Mouse (Mus musculus) kidney, adult 2 months (tissue): ENCODE results near the gene Sftpa1. TPM values are rescaled to one million over a fixed set of nuclear protein-coding genes. Genes with fewer than 3 reads are reported as not detected.

Experiments used
- DNase-seq: peaks from one replicate; pipeline ENCODE4 v3.0.0; 2021
- H3K27ac ChIP-seq: fragments of 200-500 bp; 2 replicates; pipeline ENCODE4 v1.5.1; 2012; ENCODE audit warnings: low read depth, low read length, control low read depth, inconsistent platforms; ENCODE audit not compliant: insufficient read depth
- H3K27me3 ChIP-seq: fragments of 200-500 bp; replicated peaks from 2 replicates; pipeline ENCODE4 v1.6.1; 2012; ENCODE audit warnings: mild to moderate bottlenecking, moderate library complexity, low read length, inconsistent platforms; ENCODE audit not compliant: control insufficient read depth, insufficient read depth
- H3K36me3 ChIP-seq: fragments of 200-500 bp; 2 replicates; pipeline ENCODE4 v1.6.1; 2012; ENCODE audit warnings: mild to moderate bottlenecking, moderate library complexity, low read length, inconsistent platforms; ENCODE audit not compliant: control insufficient read depth, insufficient read depth
- H3K4me1 ChIP-seq: fragments of 200-500 bp; 2 replicates; pipeline ENCODE4 v1.6.1; 2011; ENCODE audit warnings: low read length; ENCODE audit not compliant: control insufficient read depth, insufficient read depth
- H3K4me3 ChIP-seq: fragments of 200-500 bp; 2 replicates; pipeline ENCODE4 v1.5.1; 2011; ENCODE audit warnings: mild to moderate bottlenecking, low read depth, low read length, control low read depth; ENCODE audit not compliant: insufficient read depth
- CTCF ChIP-seq: fragments of 200-500 bp; conservative IDR thresholded peaks from 2 replicates; pipeline ENCODE4 v1.5.1; 2011; ENCODE audit warnings: low read depth, mild to moderate bottlenecking, control low read depth, low read length, moderate library complexity, mixed read lengths; ENCODE audit not compliant: insufficient read depth, insufficient read length
- POLR2A ChIP-seq: fragments of 200-500 bp; IDR thresholded peaks from one replicate; pipeline ENCODE4 v1.6.1; 2011; ENCODE audit warnings: low read depth, low read length, control low read depth
- WGBS: fragments of 180-500 bp; shearing (Covaris S2); methylation state at CpG from one replicate; pipeline ENCODE4 v1.1.7; 2018; 5-methylcytosine and 5-hydroxymethylcytosine counted together
- polyA plus RNA-seq: library from polyadenylated mRNA; depleted of rRNA; stranded (reverse); fragments of >200 nt; gene quantifications from 2 replicates; pipeline ENCODE4 v1.2.3, GENCODE M21; 2012

The Sftpa1 gene
- polyA plus RNA-seq, 1 experiment, result not detected

DNA sequence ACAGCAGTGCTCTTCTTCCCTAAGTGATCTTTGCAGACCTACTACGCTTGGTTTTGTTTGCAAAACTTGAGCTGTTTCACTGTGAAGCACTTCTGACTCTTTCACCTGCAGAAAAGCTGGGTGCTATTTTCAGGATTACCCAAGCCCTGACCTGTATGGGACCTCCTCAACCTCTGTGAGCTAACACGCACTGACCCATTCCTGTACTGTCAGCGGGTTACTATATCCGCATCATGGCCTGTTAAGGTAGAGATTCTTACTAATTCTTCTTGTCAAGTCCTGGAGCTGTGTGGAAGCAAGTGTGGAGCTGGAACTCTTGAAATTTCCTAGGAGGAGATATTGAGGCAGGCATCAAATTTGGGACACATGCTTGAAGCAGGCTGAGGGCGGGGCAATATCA lies 6.9 kb upstream of the Sftpa1 start:
- Histone ChIP-seq H3K27ac (no peak overlapping the region), H3K36me3 (no peaks in the 10 kb centered on the region), H3K27me3 (no peaks in the 10 kb centered on the region), H3K4me3 (no peak overlapping the region), H3K4me1 (no peaks in the 10 kb centered on the region)
- TF ChIP-seq POLR2A (no peak), CTCF (no peak)
- WGBS, result 79% methylated on average over 5 of the region's 5 CpGs
- no peak for DNase-seq

DNA sequence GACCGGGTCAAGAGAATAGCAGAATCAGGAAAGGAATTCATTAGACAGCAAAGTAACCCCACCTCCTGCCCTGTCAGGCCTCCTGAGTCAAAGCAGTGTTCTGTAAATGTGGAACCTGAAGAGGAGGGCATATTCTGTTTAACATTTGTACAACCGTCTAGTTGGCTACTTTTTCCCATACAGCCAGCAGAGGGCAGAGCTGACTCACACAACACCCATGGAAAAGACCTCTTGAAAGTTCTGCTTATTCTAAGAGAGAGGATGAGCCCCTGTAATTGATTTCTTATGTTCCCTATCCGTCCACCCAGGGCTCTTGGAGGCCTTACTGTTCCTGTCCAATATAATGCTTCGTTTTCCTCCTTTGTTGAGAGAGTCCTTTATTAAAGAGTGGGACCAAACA lies 3.6 kb upstream of the Sftpa1 start:
- H3K36me3 ChIP-seq, result no peaks in the 10 kb centered on the region
- DNase-seq, result peak; percentile 48
- 16% methylated on average over 4 of the region's 4 CpGs for WGBS
- no peak overlapping the region for H3K4me3 ChIP-seq
- no peak overlapping the region for H3K27ac ChIP-seq
- TF ChIP-seq CTCF (peak; percentile 53), POLR2A (no peak)
- H3K27me3 ChIP-seq, result no peaks in the 10 kb centered on the region
- no peaks in the 10 kb centered on the region for H3K4me1 ChIP-seq

DNA sequence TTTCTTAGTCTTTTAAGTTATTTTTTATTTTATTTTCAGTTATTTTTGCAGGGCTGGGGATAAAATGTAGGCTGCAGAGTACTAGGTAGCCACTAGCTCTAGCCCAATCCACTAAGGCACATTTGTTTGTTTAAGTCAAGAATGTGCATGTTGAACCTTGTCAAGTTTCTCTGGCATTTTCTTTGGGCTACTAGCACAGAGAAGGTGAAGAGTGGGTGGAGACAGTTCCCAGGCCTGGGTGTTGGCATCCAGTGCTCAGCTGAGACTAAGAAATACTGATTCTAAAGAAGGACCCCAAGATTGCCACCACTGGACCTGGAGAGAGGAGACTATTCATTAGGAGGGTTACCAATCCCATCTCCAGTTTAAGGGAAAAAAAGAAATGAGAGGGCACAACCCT lies 5.4 kb downstream of the Sftpa1 start:
- no peak for DNase-seq
- H3K27me3 ChIP-seq, result no peaks in the 10 kb centered on the region
- TF ChIP-seq POLR2A (no peak), CTCF (no peak)
- no peak overlapping the region for H3K4me3 ChIP-seq
- H3K4me1 ChIP-seq, result no peaks in the 10 kb centered on the region
- no peaks in the 10 kb centered on the region for H3K36me3 ChIP-seq
- no peak overlapping the region for H3K27ac ChIP-seq

DNA sequence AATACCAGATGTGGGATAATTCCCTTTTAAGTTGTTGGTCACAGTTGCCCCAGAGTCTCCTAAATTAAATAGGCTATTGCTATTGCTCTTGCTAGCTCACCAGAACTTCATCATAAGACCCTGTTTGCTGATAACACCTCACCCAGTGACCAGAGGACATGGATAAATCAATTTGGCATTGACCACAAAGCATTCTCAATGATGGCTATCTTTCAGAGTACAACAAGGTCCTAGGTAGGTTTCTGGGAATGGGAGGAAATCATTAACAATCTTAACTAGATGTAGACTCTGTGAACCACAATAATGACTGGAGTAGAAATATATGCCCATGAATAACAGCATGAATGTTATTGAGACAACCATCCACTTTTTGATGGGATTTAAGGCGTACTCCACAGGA lies 9.1 kb downstream of the Sftpa1 start:
- TF ChIP-seq CTCF (no peak), POLR2A (no peak)
- Histone ChIP-seq H3K36me3 (no peaks in the 10 kb centered on the region), H3K27me3 (no peaks in the 10 kb centered on the region), H3K4me1 (no peaks in the 10 kb centered on the region), H3K27ac (no peak overlapping the region), H3K4me3 (no peak overlapping the region)
- peak; percentile 33 for DNase-seq
- WGBS, result 92% methylated on average over 1 of the region's 1 CpGs

DNA sequence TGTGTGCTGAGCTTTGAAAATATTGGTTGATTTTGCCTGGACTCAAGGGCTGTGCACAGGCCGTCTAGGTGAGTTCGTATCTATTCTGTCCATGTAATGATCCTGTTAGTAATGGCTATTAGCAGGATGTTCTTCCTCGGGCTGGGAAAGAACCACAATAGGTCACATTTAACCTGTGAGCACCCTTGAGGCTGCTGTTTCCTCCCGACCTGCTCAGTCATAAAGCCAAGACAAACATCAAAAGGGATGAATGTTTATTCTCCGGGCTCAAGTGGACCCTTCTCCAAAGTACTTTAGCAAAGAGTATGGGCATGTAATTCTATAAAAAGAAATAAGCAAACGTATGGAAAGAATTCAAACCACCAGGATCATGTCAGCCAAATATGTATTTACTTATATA lies 14.5 kb downstream of the Sftpa1 start:
- Histone ChIP-seq H3K36me3 (no peaks in the 10 kb centered on the region), H3K4me3 (no peak overlapping the region), H3K4me1 (no peaks in the 10 kb centered on the region), H3K27ac (no peak overlapping the region), H3K27me3 (no peaks in the 10 kb centered on the region)
- no peak for DNase-seq
- 46% methylated on average over 6 of the region's 6 CpGs for WGBS
- TF ChIP-seq CTCF, result no peak
- TF ChIP-seq POLR2A, result no peak

DNA sequence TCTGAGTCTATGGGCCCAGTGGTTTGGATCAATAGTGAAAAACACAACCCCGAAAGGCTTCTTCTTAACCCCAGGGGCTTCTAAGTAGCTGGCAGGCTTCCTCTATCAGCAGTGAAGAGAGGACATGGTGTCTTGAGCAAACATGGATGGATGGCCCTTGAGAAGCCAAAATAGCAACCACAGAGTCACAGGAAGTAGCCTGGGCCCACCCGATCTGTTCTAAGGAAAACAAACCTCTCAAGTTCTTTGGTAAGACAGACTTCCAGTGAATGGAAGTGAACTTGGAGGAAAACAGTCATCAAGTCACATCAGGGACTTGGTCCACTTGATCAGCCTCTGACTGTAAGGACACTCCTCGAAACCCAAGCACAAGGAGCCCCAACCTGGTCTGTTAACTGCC lies 15.3 kb downstream of the Sftpa1 start:
- no peak overlapping the region for H3K4me3 ChIP-seq
- 78% methylated on average over 3 of the region's 3 CpGs for WGBS
- no peak for DNase-seq
- H3K36me3 ChIP-seq, result no peaks in the 10 kb centered on the region
- TF ChIP-seq CTCF (no peak), POLR2A (no peak)
- H3K27me3 ChIP-seq, result no peaks in the 10 kb centered on the region
- no peaks in the 10 kb centered on the region for H3K4me1 ChIP-seq
- H3K27ac ChIP-seq, result no peak overlapping the region

DNA sequence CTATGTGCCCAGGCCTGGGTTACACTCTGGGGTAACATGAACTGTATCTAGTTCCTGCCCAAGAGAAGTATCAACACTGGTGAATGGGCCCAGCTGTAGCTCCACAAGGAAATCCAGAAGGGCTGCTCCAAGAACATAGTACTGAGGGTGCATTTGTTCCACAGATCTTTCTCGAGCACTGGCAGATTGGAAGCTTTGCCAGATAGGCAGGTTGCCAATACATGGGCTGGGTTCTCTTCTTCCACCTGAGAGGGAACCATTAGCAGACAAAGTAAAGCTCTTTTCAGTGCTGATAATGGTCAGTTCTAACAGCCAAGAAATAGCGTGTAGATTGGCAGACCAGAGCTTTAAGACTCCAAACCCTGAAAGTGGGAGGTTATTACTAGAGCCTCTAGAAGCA lies 15.8 kb downstream of the Sftpa1 start:
- no peaks in the 10 kb centered on the region for H3K4me1 ChIP-seq
- DNase-seq, result no peak
- TF ChIP-seq POLR2A, result no peak
- no peak for TF ChIP-seq CTCF
- H3K4me3 ChIP-seq, result no peak overlapping the region
- WGBS, result 84% methylated on average over 2 of the region's 2 CpGs
- no peaks in the 10 kb centered on the region for H3K27me3 ChIP-seq
- H3K36me3 ChIP-seq, result no peaks in the 10 kb centered on the region
- H3K27ac ChIP-seq, result no peak overlapping the region
